16 mouse cellular contexts compared by ENCODE assay signal in genomic region chr4:95023350-95023953, GRCm38 (mm10). TPM values are rescaled to one million over a fixed set of nuclear protein-coding genes. Genes with fewer than 3 reads are reported as not detected.
DNase-seq lines count a peak whose midpoint lies in the region.
"Had no signal": no experiment of that assay in that cellular context is flagged by ENCODE, and none has a peak within 500 bp of the region (broad histone marks: within the 10 kb centered on the region; RNA-seq: fewer than 3 reads in every experiment).

No protein-coding gene starts in this region.

- intact Hi-C loops in heart, postnatal 14 days (cut with DNase I): no loop called here
- intact Hi-C loops in left cerebral cortex, postnatal 4 days (cut with DNase I): no loop called here
- intact Hi-C loops in left cerebral cortex, postnatal 10 days (cut with DNase I): no loop called here

- DNase-seq in heart, adult 11 months: peak; percentile 59
- no peak for DNase-seq in heart, postnatal 14 days
- peak; percentile 30 for DNase-seq in left cerebral cortex, postnatal 4 days
- DNase-seq in left cerebral cortex, postnatal 10 days (ENCODE audit: extremely low spot score in 1 of 2, low spot score in 2 of 2): no peak
- peak; percentile 57 for DNase-seq in right cerebral cortex, adult 18-20 months
- no peak for DNase-seq in right cerebral cortex, postnatal 14 days
- peak; percentile 13 for DNase-seq in telencephalon, adult 2 months (ENCODE audit: low read depth, low spot score)
- no peak for DNase-seq in c-Kit-positive CD71-positive TER-119-positive erythroid progenitor cells, embryonic 14.5 days (ENCODE audit: low spot score)
- DNase-seq: adrenal gland, adult 8-10 months; cerebellum, adult 11 months; gastrocnemius, adult 2 months; kidney, adult 8-10 months; kidney, postnatal 10 days; liver, postnatal 0 days; thymus, adult 2 months; thymus, postnatal 4 days had no signal

RNA-seq across cellular contexts. Expression of gene Jun, which starts 28.6 kb away (rescaled TPM):
- total RNA-seq in heart, postnatal 14 days (2021): 10 to 100 TPM; 58.3 to 72.6 TPM
- total RNA-seq in left cerebral cortex, postnatal 4 days (2021): 10 to 100 TPM; 35.5 to 37.4 TPM
- 10 to 100 TPM; 38.0 to 39.8 TPM for total RNA-seq in left cerebral cortex, postnatal 10 days (2021)

RNA-seq across cellular contexts. Expression of gene Mysm1, which starts 44.6 kb away (rescaled TPM):
- total RNA-seq in heart, postnatal 14 days (2021): 10 to 100 TPM; 10.3 to 18.2 TPM
- total RNA-seq in left cerebral cortex, postnatal 4 days (2021): 10 to 100 TPM; 28.8 to 34.3 TPM
- total RNA-seq in left cerebral cortex, postnatal 10 days (2021): 10 to 100 TPM; 27.5 to 28.9 TPM

Comparison
In these comparisons a context has a peak if more than half of its experiments do, and no peak if none do; other contexts are left out.
1. DNase-seq: peak in heart, adult 11 months (single experiment), left cerebral cortex, postnatal 4 days (single experiment), right cerebral cortex, adult 18-20 months (single experiment) and telencephalon, adult 2 months (single experiment); none in heart, postnatal 14 days (0 of 2), left cerebral cortex, postnatal 10 days (0 of 2), right cerebral cortex, postnatal 14 days (single experiment) and c-Kit-positive CD71-positive TER-119-positive erythroid progenitor cells, embryonic 14.5 days (single experiment).